Mouse (Mus musculus): ENCODE results near the gene Gm20503. TPM values are rescaled to one million over a fixed set of nuclear protein-coding genes. Genes with fewer than 3 reads are reported as not detected.

Gm20503 gene
- polyA plus RNA-seq, 1 experiment from 2014 or later, result 23.2 TPM

- Histone ChIP-seq H3K4me1 (ENCODE audit: insufficient read depth, low read depth, low read length) (no peaks in the 10 kb centered on the region), H3K4me2 (replicated peaks; ENCODE audit: low read depth, low read length) (no peak overlapping the region), H3K9ac (replicated peaks; ENCODE audit: low read depth) (no peak overlapping the region), H3K4me3 (ENCODE audit: low read depth, low read length) (no peak overlapping the region), H3K27me3 (replicated peaks; ENCODE audit: insufficient read depth, low read length) (no peaks in the 10 kb centered on the region), H3K27ac (ENCODE audit: low read length) (no peak overlapping the region), H3K9me3 (ENCODE audit: low read length) (no peaks in the 10 kb centered on the region), H3K36me3 (ENCODE audit: insufficient read depth, low read length) (no peaks in the 10 kb centered on the region)
- DNase-seq (ENCODE audit: low spot score) (no peak), ATAC-seq (no peak)
- 81% methylated on average over 3 of the region's 3 CpGs for WGBS
- no peak for TF ChIP-seq EP300 (IDR thresholded peaks at IDR 0.05)
- no peak for TF ChIP-seq CTCF (IDR thresholded peaks at IDR 0.05)
Measured at GRCm38 (mm10) chr4:59037525-59037924, 34.5 kb downstream of the Gm20503 start.

GRCm38 (mm10) chr4:59040397-59041287, 37.6 kb downstream of the Gm20503 start:
- 77% methylated on average over 11 of the region's 11 CpGs for WGBS
- H3K27me3 ChIP-seq (replicated peaks; ENCODE audit: insufficient read depth, low read length), result no peaks in the 10 kb centered on the region
- no peak overlapping the region for H3K4me3 ChIP-seq (ENCODE audit: low read depth, low read length)

GRCm38 (mm10) chr4:59043074-59043473, 40.1 kb downstream of the Gm20503 start:
- H3K4me2 ChIP-seq (replicated peaks; ENCODE audit: low read depth, low read length), result no peak overlapping the region
- DNase-seq (ENCODE audit: low spot score) (no peak), ATAC-seq (no peak)
- H3K27ac ChIP-seq (ENCODE audit: low read length), result no peak overlapping the region
- no peaks in the 10 kb centered on the region for H3K9me3 ChIP-seq (ENCODE audit: low read length)
- TF ChIP-seq EP300 (IDR thresholded peaks at IDR 0.05), result no peak
- no peak for TF ChIP-seq CTCF (IDR thresholded peaks at IDR 0.05)
- H3K27me3 ChIP-seq (replicated peaks; ENCODE audit: insufficient read depth, low read length), result no peaks in the 10 kb centered on the region
- H3K4me1 ChIP-seq (ENCODE audit: insufficient read depth, low read depth, low read length), result no peaks in the 10 kb centered on the region
- no peak overlapping the region for H3K9ac ChIP-seq (replicated peaks; ENCODE audit: low read depth)
- WGBS, result 96% methylated on average over 5 of the region's 5 CpGs
- no peak overlapping the region for H3K4me3 ChIP-seq (ENCODE audit: low read depth, low read length)
- H3K36me3 ChIP-seq (ENCODE audit: insufficient read depth, low read length), result no peaks in the 10 kb centered on the region

More at GRCm38 (mm10) chr4:59040397-59041287, 37.6 kb downstream of the Gm20503 start:
- H3K4me1 ChIP-seq (ENCODE audit: insufficient read depth, low read depth, low read length), result no peaks in the 10 kb centered on the region
- H3K9me3 ChIP-seq (ENCODE audit: low read length), result no peaks in the 10 kb centered on the region
- DNase-seq (ENCODE audit: low spot score) (no peak), ATAC-seq (no peak)
- no peak overlapping the region for H3K4me2 ChIP-seq (replicated peaks; ENCODE audit: low read depth, low read length)
- H3K9ac ChIP-seq (replicated peaks; ENCODE audit: low read depth), result no peak overlapping the region
- TF ChIP-seq EP300 (IDR thresholded peaks at IDR 0.05) (no peak), CTCF (IDR thresholded peaks at IDR 0.05) (no peak)
- H3K36me3 ChIP-seq (ENCODE audit: insufficient read depth, low read length), result no peaks in the 10 kb centered on the region
- H3K27ac ChIP-seq (ENCODE audit: low read length), result no peak overlapping the region

- no peaks in the 10 kb centered on the region for H3K9me3 ChIP-seq (ENCODE audit: low read length)
- H3K27me3 ChIP-seq (replicated peaks; ENCODE audit: insufficient read depth, low read length), result no peaks in the 10 kb centered on the region
- DNase-seq (ENCODE audit: low spot score) (no peak), ATAC-seq (no peak)
- WGBS, result 61% methylated on average over 6 of the region's 6 CpGs
- TF ChIP-seq EP300 (IDR thresholded peaks at IDR 0.05), result no peak
- TF ChIP-seq CTCF (IDR thresholded peaks at IDR 0.05), result no peak
- H3K27ac ChIP-seq (ENCODE audit: low read length), result no peak overlapping the region
- no peak overlapping the region for H3K4me2 ChIP-seq (replicated peaks; ENCODE audit: low read depth, low read length)
- no peaks in the 10 kb centered on the region for H3K36me3 ChIP-seq (ENCODE audit: insufficient read depth, low read length)
- H3K4me1 ChIP-seq (ENCODE audit: insufficient read depth, low read depth, low read length), result no peaks in the 10 kb centered on the region
- no peak overlapping the region for H3K9ac ChIP-seq (replicated peaks; ENCODE audit: low read depth)
- H3K4me3 ChIP-seq (ENCODE audit: low read depth, low read length), result no peak overlapping the region
Measured at GRCm38 (mm10) chr4:59043891-59044290, 40.9 kb downstream of the Gm20503 start.

- H3K9ac ChIP-seq (replicated peaks; ENCODE audit: low read depth), result no peak overlapping the region
- no peak overlapping the region for H3K4me3 ChIP-seq (ENCODE audit: low read depth, low read length)
- no peak overlapping the region for H3K27ac ChIP-seq (ENCODE audit: low read length)
- WGBS, result 45% methylated on average over 3 of the region's 3 CpGs
- ATAC-seq, result no peak
- no peak for DNase-seq (ENCODE audit: low spot score)
- no peaks in the 10 kb centered on the region for H3K27me3 ChIP-seq (replicated peaks; ENCODE audit: insufficient read depth, low read length)
- no peaks in the 10 kb centered on the region for H3K36me3 ChIP-seq (ENCODE audit: insufficient read depth, low read length)
- H3K9me3 ChIP-seq (ENCODE audit: low read length), result no peaks in the 10 kb centered on the region
- no peak for TF ChIP-seq EP300 (IDR thresholded peaks at IDR 0.05)
- no peak for TF ChIP-seq CTCF (IDR thresholded peaks at IDR 0.05)
- no peaks in the 10 kb centered on the region for H3K4me1 ChIP-seq (ENCODE audit: insufficient read depth, low read depth, low read length)
- no peak overlapping the region for H3K4me2 ChIP-seq (replicated peaks; ENCODE audit: low read depth, low read length)
Measured at GRCm38 (mm10) chr4:59047222-59047621, 44.2 kb downstream of the Gm20503 start.

DNA sequence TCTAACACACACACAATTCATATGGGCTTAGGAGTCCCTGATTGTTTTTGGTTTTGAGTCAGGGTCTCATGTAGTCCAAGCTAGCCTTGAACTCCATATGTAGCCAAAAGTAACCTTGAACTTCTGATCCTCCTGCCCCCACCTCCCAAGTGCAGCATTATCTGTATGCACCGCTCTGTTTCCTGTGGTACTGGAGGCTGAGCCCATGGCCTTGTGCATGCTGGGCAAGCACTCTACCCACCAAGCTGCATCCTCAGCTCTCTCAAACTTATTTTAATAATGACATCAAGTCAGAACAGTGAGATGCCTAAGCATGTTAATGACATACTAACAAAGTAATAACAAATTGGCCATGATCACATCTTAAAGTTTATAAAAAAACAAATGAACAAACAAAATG, 48.1 kb downstream of the Gm20503 start:
- Histone ChIP-seq H3K9ac (replicated peaks; ENCODE audit: low read depth) (no peak overlapping the region), H3K27me3 (replicated peaks; ENCODE audit: insufficient read depth, low read length) (no peaks in the 10 kb centered on the region), H3K4me1 (ENCODE audit: insufficient read depth, low read depth, low read length) (no peaks in the 10 kb centered on the region), H3K27ac (ENCODE audit: low read length) (no peak overlapping the region), H3K4me2 (replicated peaks; ENCODE audit: low read depth, low read length) (no peak overlapping the region), H3K4me3 (ENCODE audit: low read depth, low read length) (no peak overlapping the region), H3K9me3 (ENCODE audit: low read length) (no peaks in the 10 kb centered on the region), H3K36me3 (ENCODE audit: insufficient read depth, low read length) (no peaks in the 10 kb centered on the region)
- no peak for TF ChIP-seq EP300 (IDR thresholded peaks at IDR 0.05)
- DNase-seq (ENCODE audit: low spot score) (no peak), ATAC-seq (no peak)
- WGBS, result 93% methylated on average over 1 of the region's 1 CpGs
